Mouse (Mus musculus): ENCODE measurements around the gene Bax.

DNA sequence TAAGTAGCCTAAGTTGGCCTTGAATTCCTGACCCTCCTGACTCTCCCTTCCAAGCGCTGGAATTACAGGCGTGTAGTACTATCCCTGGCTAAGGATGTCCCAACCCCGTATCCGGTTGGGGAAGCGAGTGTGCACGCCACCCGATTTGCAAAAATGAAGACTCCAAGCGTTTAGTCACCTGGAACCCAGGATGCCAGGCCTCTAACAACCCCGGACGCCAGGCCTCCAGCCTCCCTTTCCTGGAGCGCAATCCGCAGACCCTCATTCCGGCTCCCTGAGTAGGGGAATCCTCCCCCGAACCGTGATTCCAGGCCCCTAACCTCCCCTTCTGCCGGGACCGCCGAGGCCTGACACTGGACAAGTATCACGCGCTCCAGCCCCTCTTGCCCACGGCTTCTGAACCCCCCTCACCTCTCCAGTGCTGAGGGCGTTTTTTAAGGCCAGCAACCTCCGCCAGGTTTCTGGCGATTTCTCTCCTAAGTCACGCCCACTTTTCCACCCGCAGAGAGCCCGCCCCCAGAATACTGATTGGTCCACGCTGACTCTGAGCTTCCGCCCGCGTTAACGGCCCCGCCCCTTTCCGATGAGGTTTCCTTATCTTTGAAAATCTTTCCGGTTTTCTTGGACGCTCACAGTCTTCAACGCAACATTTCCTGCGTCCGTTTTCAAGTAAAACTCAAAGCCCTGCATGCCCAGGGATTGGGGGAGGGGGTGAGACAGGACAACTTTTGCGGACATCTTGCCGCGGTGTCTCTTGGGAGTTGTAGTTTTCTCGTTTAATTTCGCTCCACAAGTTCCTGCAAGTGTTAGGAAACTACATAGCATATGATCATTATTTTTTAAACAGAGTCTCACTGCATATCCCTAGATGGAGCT, 43.5 kb upstream of the Bax start, which contains the start of gene Nucb1:
- TF ChIP-seq CTCF (IDR thresholded peaks at IDR 0.05; ENCODE audit: low read depth, low read length) (no peak), POLR2A (IDR thresholded peaks at IDR 0.05; ENCODE audit: extremely low read depth, insufficient read depth, low read length) (peak; percentile 64; the same call in 1 of the 2 replicates)

Measured in liver, adult 2 months (tissue).